Mouse (Mus musculus): ENCODE results near the gene Dpp6.

Gene Dpp6

GRCm38 (mm10) chr5:27156366-27156765 lies 339.4 kb downstream of the Dpp6 start:
- Histone ChIP-seq H3K27me3 (ENCODE audit: control insufficient read depth, insufficient read depth, low read length, poor library complexity, severe bottlenecking) (no peaks in the 10 kb centered on the region), H3K36me3 (ENCODE audit: control insufficient read depth, insufficient read depth, low read length, poor library complexity, severe bottlenecking) (no peaks in the 10 kb centered on the region)
- no peak for DNase-seq (ENCODE audit: low read depth, low spot score)

GRCm38 (mm10) chr5:27161122-27161645 lies 344.2 kb downstream of the Dpp6 start:
- DNase-seq (ENCODE audit: low read depth, low spot score): no peak
- H3K27me3 ChIP-seq (ENCODE audit: control insufficient read depth, insufficient read depth, low read length, poor library complexity, severe bottlenecking): no peaks in the 10 kb centered on the region; the same call in 1 of the 2 replicates

GRCm38 (mm10) chr5:27168550-27168949 lies 351.5 kb downstream of the Dpp6 start:
- no peaks in the 10 kb centered on the region; the same call in 1 of the 2 replicates for H3K27me3 ChIP-seq (ENCODE audit: control insufficient read depth, insufficient read depth, low read length, poor library complexity, severe bottlenecking)
- no peaks in the 10 kb centered on the region for H3K36me3 ChIP-seq (ENCODE audit: control insufficient read depth, insufficient read depth, low read length, poor library complexity, severe bottlenecking)
- DNase-seq (ENCODE audit: low read depth, low spot score): no peak

More at GRCm38 (mm10) chr5:27161122-27161645, 344.2 kb downstream of the Dpp6 start:
- H3K36me3 ChIP-seq (ENCODE audit: control insufficient read depth, insufficient read depth, low read length, poor library complexity, severe bottlenecking): no peaks in the 10 kb centered on the region

- Histone ChIP-seq H3K27me3 (ENCODE audit: control insufficient read depth, insufficient read depth, low read length, poor library complexity, severe bottlenecking) (no peaks in the 10 kb centered on the region), H3K36me3 (ENCODE audit: control insufficient read depth, insufficient read depth, low read length, poor library complexity, severe bottlenecking) (no peaks in the 10 kb centered on the region)
- DNase-seq (ENCODE audit: low read depth, low spot score): no peak
Measured at GRCm38 (mm10) chr5:27184963-27185362, 368.0 kb downstream of the Dpp6 start.

DNA sequence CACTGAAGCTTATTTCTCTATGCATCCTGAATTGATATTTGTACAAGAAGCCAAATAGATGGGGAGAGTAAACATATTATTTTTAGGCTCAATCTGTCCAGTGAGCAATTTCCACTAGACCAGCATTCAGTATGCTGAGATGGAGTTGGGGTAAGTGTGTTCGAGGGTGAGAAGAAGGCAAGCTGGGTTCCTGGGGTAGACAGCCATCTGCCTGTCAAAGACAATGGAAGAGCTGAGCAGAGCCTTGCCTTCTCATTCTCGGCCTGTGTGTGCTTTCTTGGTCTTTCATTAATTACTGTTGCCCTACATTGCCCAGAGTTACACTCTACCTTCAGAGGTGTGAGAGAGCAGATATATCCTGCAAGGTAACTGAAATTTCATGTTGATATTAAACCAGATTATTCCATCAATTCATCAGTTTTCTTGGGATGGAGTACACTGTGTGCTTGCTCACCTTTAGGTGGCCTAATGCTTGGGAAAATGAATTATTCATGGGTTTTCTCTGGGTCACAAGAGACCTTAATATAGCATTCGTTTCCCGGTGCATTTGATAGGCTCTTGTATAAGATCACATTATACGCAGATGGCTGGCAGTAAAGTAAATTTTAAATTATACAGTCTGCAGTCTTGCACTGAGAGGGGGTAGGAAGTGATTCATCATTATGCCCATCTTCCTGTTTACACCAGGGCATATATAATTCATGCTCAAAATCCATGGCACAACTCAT lies 374.4 kb downstream of the Dpp6 start:
- DNase-seq (ENCODE audit: low read depth, low spot score): no peak
- H3K27me3 ChIP-seq (ENCODE audit: control insufficient read depth, insufficient read depth, low read length, poor library complexity, severe bottlenecking): no peaks in the 10 kb centered on the region
- no peaks in the 10 kb centered on the region for H3K36me3 ChIP-seq (ENCODE audit: control insufficient read depth, insufficient read depth, low read length, poor library complexity, severe bottlenecking)

- no peaks in the 10 kb centered on the region for H3K36me3 ChIP-seq (ENCODE audit: control insufficient read depth, insufficient read depth, low read length, poor library complexity, severe bottlenecking)
- DNase-seq (ENCODE audit: low read depth, low spot score): no peak
- no peaks in the 10 kb centered on the region for H3K27me3 ChIP-seq (ENCODE audit: control insufficient read depth, insufficient read depth, low read length, poor library complexity, severe bottlenecking)
Measured at GRCm38 (mm10) chr5:27194157-27194556, 377.2 kb downstream of the Dpp6 start.

- DNase-seq (ENCODE audit: low read depth, low spot score): no peak
- Histone ChIP-seq H3K36me3 (ENCODE audit: control insufficient read depth, insufficient read depth, low read length, poor library complexity, severe bottlenecking) (no peaks in the 10 kb centered on the region), H3K27me3 (ENCODE audit: control insufficient read depth, insufficient read depth, low read length, poor library complexity, severe bottlenecking) (no peaks in the 10 kb centered on the region)
Measured at GRCm38 (mm10) chr5:27194975-27195374, 378.0 kb downstream of the Dpp6 start.

- Histone ChIP-seq H3K36me3 (ENCODE audit: control insufficient read depth, insufficient read depth, low read length, poor library complexity, severe bottlenecking) (no peaks in the 10 kb centered on the region), H3K27me3 (ENCODE audit: control insufficient read depth, insufficient read depth, low read length, poor library complexity, severe bottlenecking) (no peaks in the 10 kb centered on the region)
- no peak for DNase-seq (ENCODE audit: low read depth, low spot score)
Measured at GRCm38 (mm10) chr5:27200581-27201341, 383.8 kb downstream of the Dpp6 start.

- H3K27me3 ChIP-seq (ENCODE audit: control insufficient read depth, insufficient read depth, low read length, poor library complexity, severe bottlenecking): no peaks in the 10 kb centered on the region
- H3K36me3 ChIP-seq (ENCODE audit: control insufficient read depth, insufficient read depth, low read length, poor library complexity, severe bottlenecking): no peaks in the 10 kb centered on the region
- DNase-seq (ENCODE audit: low read depth, low spot score): no peak
Measured at GRCm38 (mm10) chr5:27203131-27203530, 386.1 kb downstream of the Dpp6 start.

DNA sequence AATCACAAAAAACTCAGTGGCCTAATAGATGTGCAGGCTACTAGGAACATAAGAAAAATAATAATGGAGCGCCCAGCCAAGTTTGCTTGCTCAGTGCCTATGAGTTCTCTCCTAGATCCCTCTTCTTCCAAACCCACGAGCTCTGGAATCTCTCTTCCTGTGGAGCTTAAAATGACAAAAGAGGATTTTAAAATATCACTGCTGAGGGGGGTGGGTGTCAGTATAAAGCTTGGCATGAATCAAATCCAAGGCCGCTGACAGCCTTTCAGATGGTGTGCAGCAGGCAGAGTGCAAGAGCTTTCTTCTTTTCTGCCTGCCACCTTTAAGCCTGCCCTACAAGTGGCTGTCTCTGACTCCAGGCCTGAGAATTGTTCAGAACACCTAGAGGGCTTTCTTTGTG lies 387.7 kb downstream of the Dpp6 start:
- no peaks in the 10 kb centered on the region for H3K36me3 ChIP-seq (ENCODE audit: control insufficient read depth, insufficient read depth, low read length, poor library complexity, severe bottlenecking)
- no peaks in the 10 kb centered on the region for H3K27me3 ChIP-seq (ENCODE audit: control insufficient read depth, insufficient read depth, low read length, poor library complexity, severe bottlenecking)
- no peak for DNase-seq (ENCODE audit: low read depth, low spot score)

- Histone ChIP-seq H3K27me3 (ENCODE audit: control insufficient read depth, insufficient read depth, low read length, poor library complexity, severe bottlenecking) (no peaks in the 10 kb centered on the region), H3K36me3 (ENCODE audit: control insufficient read depth, insufficient read depth, low read length, poor library complexity, severe bottlenecking) (no peaks in the 10 kb centered on the region)
- DNase-seq (ENCODE audit: low read depth, low spot score): no peak
Measured at GRCm38 (mm10) chr5:27205754-27206153, 388.8 kb downstream of the Dpp6 start.

DNA sequence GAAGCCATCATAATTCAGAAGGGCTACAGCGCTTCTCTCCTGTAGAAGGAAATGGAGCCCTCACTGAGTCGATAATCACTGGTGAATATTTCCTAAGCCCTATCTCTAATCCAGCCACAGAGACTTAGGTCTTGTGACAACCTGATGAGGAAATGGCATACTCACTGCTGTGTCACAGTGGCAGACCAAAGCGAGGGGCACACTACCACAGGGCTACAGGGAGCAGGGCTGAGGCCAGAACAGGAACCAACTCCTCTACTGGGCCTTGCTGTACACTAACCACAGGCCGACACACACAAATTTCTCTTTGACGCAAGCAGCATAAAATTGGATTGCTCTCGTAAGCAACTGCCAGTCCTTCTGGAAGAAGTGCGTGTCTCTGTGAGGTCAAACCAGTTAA lies 389.2 kb downstream of the Dpp6 start:
- DNase-seq (ENCODE audit: low read depth, low spot score): no peak
- Histone ChIP-seq H3K27me3 (ENCODE audit: control insufficient read depth, insufficient read depth, low read length, poor library complexity, severe bottlenecking) (no peaks in the 10 kb centered on the region), H3K36me3 (ENCODE audit: control insufficient read depth, insufficient read depth, low read length, poor library complexity, severe bottlenecking) (no peaks in the 10 kb centered on the region)

GRCm38 (mm10) chr5:27220116-27220515 lies 403.1 kb downstream of the Dpp6 start:
- Histone ChIP-seq H3K36me3 (ENCODE audit: control insufficient read depth, insufficient read depth, low read length, poor library complexity, severe bottlenecking) (no peaks in the 10 kb centered on the region), H3K27me3 (ENCODE audit: control insufficient read depth, insufficient read depth, low read length, poor library complexity, severe bottlenecking) (no peaks in the 10 kb centered on the region)
- no peak for DNase-seq (ENCODE audit: low read depth, low spot score)

DNA sequence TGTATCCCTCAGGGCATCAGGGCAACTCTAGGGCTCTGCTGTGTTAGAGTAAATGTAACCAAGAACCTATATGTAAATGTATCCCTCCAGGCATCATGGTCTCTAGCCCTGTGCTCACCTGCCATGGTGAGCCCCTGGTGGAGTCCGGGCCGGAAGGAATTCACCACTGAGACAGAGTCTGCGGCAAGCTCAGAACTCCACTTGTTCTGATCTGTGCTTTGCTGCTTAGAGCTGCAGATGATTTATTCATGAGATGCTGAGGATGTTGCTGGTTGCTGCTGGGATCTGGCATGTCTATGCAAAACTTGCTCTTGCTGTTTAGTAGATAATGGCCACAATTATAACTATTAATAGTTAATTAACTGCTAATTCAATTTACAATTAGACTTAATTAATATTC lies 425.1 kb downstream of the Dpp6 start:
- H3K36me3 ChIP-seq (ENCODE audit: control insufficient read depth, insufficient read depth, low read length, poor library complexity, severe bottlenecking): no peaks in the 10 kb centered on the region
- DNase-seq (ENCODE audit: low read depth, low spot score): no peak

DNA sequence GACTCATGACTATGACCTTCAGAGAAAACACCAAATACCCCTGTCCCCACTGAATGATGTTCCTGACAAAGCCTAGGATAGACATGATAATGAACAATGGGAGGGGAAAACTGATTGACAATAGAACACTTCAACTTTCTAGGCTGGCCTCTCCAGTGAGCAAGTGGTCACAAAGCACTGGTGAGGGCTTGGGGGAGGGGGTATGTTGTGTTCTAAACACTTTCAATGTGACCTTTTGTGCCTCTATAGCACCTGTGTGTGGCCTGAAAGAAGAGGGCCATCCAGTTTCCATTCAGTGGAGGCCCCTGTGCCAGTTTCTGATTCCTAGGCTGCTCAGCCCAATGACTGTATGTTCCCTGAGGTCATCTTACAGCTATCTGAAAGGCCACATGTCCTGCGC lies 426.2 kb downstream of the Dpp6 start:
- H3K36me3 ChIP-seq (ENCODE audit: control insufficient read depth, insufficient read depth, low read length, poor library complexity, severe bottlenecking): no peaks in the 10 kb centered on the region
- H3K27me3 ChIP-seq (ENCODE audit: control insufficient read depth, insufficient read depth, low read length, poor library complexity, severe bottlenecking): no peaks in the 10 kb centered on the region
- DNase-seq (ENCODE audit: low read depth, low spot score): no peak

More for the DNA sequence above, 425.1 kb downstream of the Dpp6 start:
- H3K27me3 ChIP-seq (ENCODE audit: control insufficient read depth, insufficient read depth, low read length, poor library complexity, severe bottlenecking): no peaks in the 10 kb centered on the region

Measured in splenic B cell, adult 2 months (primary cell).